In genomic region chr3:89315195-89315929, GRCm38 (mm10) we compare ENCODE assay signal across 8 mouse cellular contexts. TPM values are rescaled to one million over a fixed set of nuclear protein-coding genes. Genes with fewer than 3 reads are reported as not detected.
DNase-seq lines count a peak whose midpoint lies in the region; ATAC-seq and TF ChIP-seq lines count a peak whose summit lies in the region.

No protein-coding gene starts in this region.

- peak; percentile 28 for ATAC-seq in heart, embryonic 15.5 days (replicated peaks; ENCODE audit: insufficient number of reproducible peaks, insufficient read depth, low FRiP score, low read depth)
- ATAC-seq in liver, postnatal 0 days = peak; percentile 38; the same call in 1 of the 2 replicates
- 0 out of 2 replicates have a peak, but pooled peaks have one; percentile 7 for ATAC-seq in neural tube, embryonic 13.5 days (ENCODE audit: low read depth)

- H3K4me1 ChIP-seq in ES-E14 (ENCODE audit: control insufficient read depth in 2 of 2, insufficient read depth in 2 of 2, low read length in 2 of 2, poor library complexity in 1 of 2) = peaks cover 0 to 22% of the 10 kb centered on the region in 2 experiments; a peak in 2 of 4 replicates
- peaks cover 7% of the 10 kb centered on the region for H3K4me1 ChIP-seq in bone marrow macrophage, adult 2 months (ENCODE audit: control insufficient read depth, insufficient read depth, low read length)
- no peaks in the 10 kb centered on the region for H3K4me1 ChIP-seq in embryonic fibroblast, embryonic 13.5 days (ENCODE audit: control insufficient read depth, insufficient read depth, low read length)
- H3K4me1 ChIP-seq in heart, embryonic 15.5 days (replicated peaks) = peaks cover 47% of the 10 kb centered on the region
- peaks cover 22% of the 10 kb centered on the region for H3K4me1 ChIP-seq in liver, postnatal 0 days (ENCODE audit: insufficient read depth)
- H3K4me1 ChIP-seq in neural tube, embryonic 13.5 days (replicated peaks) = peaks cover 57% of the 10 kb centered on the region

- peak; percentile 98 for TF ChIP-seq CTCF in bone marrow macrophage, adult 2 months (IDR thresholded peaks at IDR 0.05; ENCODE audit: low read depth, low read length)
- peak; percentile 93 for TF ChIP-seq CTCF in embryonic fibroblast, embryonic 13.5 days (IDR thresholded peaks at IDR 0.05; ENCODE audit: borderline replicate concordance, insufficient read depth, low read length)
- TF ChIP-seq CTCF in liver, postnatal 0 days (IDR thresholded peaks at IDR 0.05; ENCODE audit: low read depth) = peak; percentile 88

- TF ChIP-seq EP300 in liver, postnatal 0 days (IDR thresholded peaks at IDR 0.05; ENCODE audit: low read depth) = no peak

- WGBS in heart, embryonic 15.5 days = 10% methylated on average over 25 of the region's 26 CpGs
- WGBS in liver, postnatal 0 days (ENCODE audit: insufficient replicate concordance) = 7% methylated on average over 22 of the region's 26 CpGs
- 6% methylated on average over 21 of the region's 26 CpGs for WGBS in neural tube, embryonic 13.5 days

- H3K36me3 ChIP-seq in ES-E14 (ENCODE audit: control insufficient read depth, insufficient read depth, low read length, poor library complexity, severe bottlenecking) = no peaks in the 10 kb centered on the region
- no peaks in the 10 kb centered on the region for H3K36me3 ChIP-seq in heart, embryonic 15.5 days
- no peaks in the 10 kb centered on the region for H3K36me3 ChIP-seq in liver, postnatal 0 days (replicated peaks; ENCODE audit: insufficient read depth, low read length)
- H3K36me3 ChIP-seq in neural tube, embryonic 13.5 days = peaks cover 36% of the 10 kb centered on the region

- H3K27me3 ChIP-seq in heart, embryonic 15.5 days = peaks cover 39% of the 10 kb centered on the region
- H3K27me3 ChIP-seq in liver, postnatal 0 days (ENCODE audit: insufficient read depth, low read length) = peaks cover 44% of the 10 kb centered on the region
- peaks cover 22% of the 10 kb centered on the region for H3K27me3 ChIP-seq in neural tube, embryonic 13.5 days

- H3K4me3 ChIP-seq in ES-E14 (ENCODE audit: insufficient read depth in 1 of 2, low read depth in 1 of 2, low read length in 2 of 2, poor library complexity in 1 of 2, severe bottlenecking in 1 of 2) = peak overlapping the region; percentile 50 to 66
- H3K4me3 ChIP-seq in bone marrow macrophage, adult 2 months (ENCODE audit: insufficient read depth, low read length) = 0 out of 2 replicates have a peak overlapping the region, but pooled peaks have one; percentile 5
- H3K4me3 ChIP-seq in embryonic fibroblast, embryonic 13.5 days (ENCODE audit: insufficient read depth, low read length) = no peak overlapping the region
- H3K4me3 ChIP-seq in heart, embryonic 15.5 days = peak overlapping the region; percentile 42
- peak overlapping the region; percentile 25 for H3K4me3 ChIP-seq in liver, postnatal 0 days (ENCODE audit: low read depth, low read length)
- H3K4me3 ChIP-seq in neural tube, embryonic 13.5 days = peak overlapping the region; percentile 19

- H3K9ac ChIP-seq in ES-E14 (ENCODE audit: insufficient read depth, low read depth, low read length, poor library complexity, severe bottlenecking) = peak overlapping the region; percentile 49; the same call in 1 of the 2 replicates
- peak overlapping the region; percentile 39; the same call in 1 of the 2 replicates for H3K9ac ChIP-seq in heart, embryonic 15.5 days
- H3K9ac ChIP-seq in liver, postnatal 0 days (replicated peaks) = no peak overlapping the region
- H3K9ac ChIP-seq in neural tube, embryonic 13.5 days = peak overlapping the region; percentile 56; the same call in 1 of the 2 replicates

- no peak for DNase-seq in ES-E14 (ENCODE audit: low read depth, low spot score)
- DNase-seq in kidney, postnatal 14 days = peak; percentile 90
- peak; percentile 85 for DNase-seq in liver, postnatal 0 days
- peak; percentile 66 for DNase-seq in thymus, postnatal 25 days

- in situ Hi-C loops in ES-E14 (cut with MboI; ENCODE audit: low sequenced_read_pairs in 2 of 2, unreplicated experiment in 2 of 2) = no loop called here

- H3K4me2 ChIP-seq in heart, embryonic 15.5 days = peak overlapping the region; percentile 73
- peak overlapping the region; percentile 64 for H3K4me2 ChIP-seq in liver, postnatal 0 days (ENCODE audit: low read depth, low read length)
- peak overlapping the region; percentile 51 for H3K4me2 ChIP-seq in neural tube, embryonic 13.5 days

- no peak for TF ChIP-seq POLR2A in bone marrow macrophage, adult 2 months (IDR thresholded peaks at IDR 0.05; ENCODE audit: borderline replicate concordance, low read depth, low read length)
- TF ChIP-seq POLR2A in embryonic fibroblast, embryonic 13.5 days (IDR thresholded peaks at IDR 0.05; ENCODE audit: low read depth, low read length) = peak; percentile 24; the same call in 1 of the 2 replicates

- 0 out of 2 replicates have a peak overlapping the region, but pooled peaks have one; percentile 7 for H3K27ac ChIP-seq in ES-E14 (ENCODE audit: insufficient read depth, low read depth, low read length, poor library complexity, severe bottlenecking)
- no peak overlapping the region for H3K27ac ChIP-seq in bone marrow macrophage, adult 2 months (ENCODE audit: insufficient read depth, low read depth, low read length)
- H3K27ac ChIP-seq in embryonic fibroblast, embryonic 13.5 days (ENCODE audit: insufficient read depth, low read length) = no peak overlapping the region
- H3K27ac ChIP-seq in heart, embryonic 15.5 days = no peak overlapping the region
- no peak overlapping the region for H3K27ac ChIP-seq in liver, postnatal 0 days (ENCODE audit: low read depth)
- no peak overlapping the region for H3K27ac ChIP-seq in neural tube, embryonic 13.5 days (replicated peaks)

- H3K9me3 ChIP-seq in ES-E14 (ENCODE audit: control insufficient read depth, insufficient read depth, low read depth, low read length) = no peaks in the 10 kb centered on the region
- no peaks in the 10 kb centered on the region for H3K9me3 ChIP-seq in heart, embryonic 15.5 days (replicated peaks)
- no peaks in the 10 kb centered on the region for H3K9me3 ChIP-seq in liver, postnatal 0 days (ENCODE audit: low read length)
- H3K9me3 ChIP-seq in neural tube, embryonic 13.5 days = no peaks in the 10 kb centered on the region

TF ChIP-seq in ES-E14, 5 proteins besides CTCF, POLR2A, EP300 and RAD21:
- TF ChIP-seq HCFC1 (IDR thresholded peaks at IDR 0.05; ENCODE audit: borderline replicate concordance, insufficient read depth, low read length) (0 out of 2 replicates have a peak, but pooled peaks have one; percentile 38), ZNF384 (IDR thresholded peaks at IDR 0.05; ENCODE audit: low read depth, low read length) (no peak), MAFK (IDR thresholded peaks at IDR 0.05; ENCODE audit: insufficient read depth, low read depth, low read length) (no peak), ZC3H11A (IDR thresholded peaks at IDR 0.05; ENCODE audit: borderline replicate concordance, low read depth, low read length) (no peak)

RNA-seq across cellular contexts. Expression of gene Efna3, which starts 7.4 kb away (rescaled TPM):
- total RNA-seq in ES-E14 (2012; rRNA removed) = 7.5 and 12.5 TPM in 2 replicates
- polyA plus RNA-seq in bone marrow macrophage, adult 2 months (2012; ENCODE audit: insufficient read depth, insufficient read length, missing spikeins) = not detected in 2 replicates
- polyA plus RNA-seq in embryonic fibroblast, embryonic 13.5 days (2011; ENCODE audit: insufficient read length, low read depth, missing spikeins) = 7.1 and 8.7 TPM in 2 replicates
- polyA plus RNA-seq in heart, embryonic 15.5 days (2015; fragmentation: Nextera tagmentation; extraction: Ambion mirVana) = 0.73 and 2.7 TPM in 2 replicates
- not detected in 2 replicates for polyA plus RNA-seq in liver, postnatal 0 days (2015; fragmentation: Nextera tagmentation; extraction: Ambion mirVana)
- 87.4 and 90.1 TPM in 2 replicates for polyA plus RNA-seq in neural tube, embryonic 13.5 days (2015; fragmentation: Nextera tagmentation; extraction: Ambion mirVana)

RNA-seq across cellular contexts. Expression of gene Efna4, which starts 22.5 kb away (rescaled TPM):
- 24.0 and 41.9 TPM in 2 replicates for total RNA-seq in ES-E14 (2012; rRNA removed)
- polyA plus RNA-seq in bone marrow macrophage, adult 2 months (2012; ENCODE audit: insufficient read depth, insufficient read length, missing spikeins) = not detected in 2 replicates
- 11.2 and 11.4 TPM in 2 replicates for polyA plus RNA-seq in embryonic fibroblast, embryonic 13.5 days (2011; ENCODE audit: insufficient read length, low read depth, missing spikeins)
- 6.0 and 8.1 TPM in 2 replicates for polyA plus RNA-seq in heart, embryonic 15.5 days (2015; fragmentation: Nextera tagmentation; extraction: Ambion mirVana)
- 0.36 and 0.56 TPM in 2 replicates for polyA plus RNA-seq in liver, postnatal 0 days (2015; fragmentation: Nextera tagmentation; extraction: Ambion mirVana)
- polyA plus RNA-seq in neural tube, embryonic 13.5 days (2015; fragmentation: Nextera tagmentation; extraction: Ambion mirVana) = 8.5 and 10.7 TPM in 2 replicates

RNA-seq across cellular contexts. Expression of gene Efna1, which starts 34.4 kb away (rescaled TPM):
- 2.1 and 9.5 TPM in 2 replicates for total RNA-seq in ES-E14 (2012; rRNA removed)
- 0.96 TPM in 1 of 2 replicates, not detected in the other for polyA plus RNA-seq in bone marrow macrophage, adult 2 months (2012; ENCODE audit: insufficient read depth, insufficient read length, missing spikeins)
- polyA plus RNA-seq in embryonic fibroblast, embryonic 13.5 days (2011; ENCODE audit: insufficient read length, low read depth, missing spikeins) = 4.1 and 7.1 TPM in 2 replicates
- 35.0 and 39.9 TPM in 2 replicates for polyA plus RNA-seq in heart, embryonic 15.5 days (2015; fragmentation: Nextera tagmentation; extraction: Ambion mirVana)
- 22.1 and 27.8 TPM in 2 replicates for polyA plus RNA-seq in liver, postnatal 0 days (2015; fragmentation: Nextera tagmentation; extraction: Ambion mirVana)
- 12.5 and 14.5 TPM in 2 replicates for polyA plus RNA-seq in neural tube, embryonic 13.5 days (2015; fragmentation: Nextera tagmentation; extraction: Ambion mirVana)

RNA-seq across cellular contexts. Expression of gene Adam15, which starts 34.4 kb away (rescaled TPM):
- 56.3 and 59.1 TPM in 2 replicates for total RNA-seq in ES-E14 (2012; rRNA removed)
- polyA plus RNA-seq in bone marrow macrophage, adult 2 months (2012; ENCODE audit: insufficient read depth, insufficient read length, missing spikeins) = 315 and 328 TPM in 2 replicates
- 112 and 136 TPM in 2 replicates for polyA plus RNA-seq in embryonic fibroblast, embryonic 13.5 days (2011; ENCODE audit: insufficient read length, low read depth, missing spikeins)
- polyA plus RNA-seq in heart, embryonic 15.5 days (2015; fragmentation: Nextera tagmentation; extraction: Ambion mirVana) = 59.8 and 71.2 TPM in 2 replicates
- polyA plus RNA-seq in liver, postnatal 0 days (2015; fragmentation: Nextera tagmentation; extraction: Ambion mirVana) = 9.1 and 9.2 TPM in 2 replicates
- 48.8 and 54.0 TPM in 2 replicates for polyA plus RNA-seq in neural tube, embryonic 13.5 days (2015; fragmentation: Nextera tagmentation; extraction: Ambion mirVana)

RNA-seq across cellular contexts. Expression of gene Slc50a1, which starts 45.0 kb away (rescaled TPM):
- 17.0 and 27.0 TPM in 2 replicates for total RNA-seq in ES-E14 (2012; rRNA removed)
- 42.7 and 55.2 TPM in 2 replicates for polyA plus RNA-seq in bone marrow macrophage, adult 2 months (2012; ENCODE audit: insufficient read depth, insufficient read length, missing spikeins)
- polyA plus RNA-seq in embryonic fibroblast, embryonic 13.5 days (2011; ENCODE audit: insufficient read length, low read depth, missing spikeins) = 91.5 and 103 TPM in 2 replicates
- 44.5 and 49.5 TPM in 2 replicates for polyA plus RNA-seq in heart, embryonic 15.5 days (2015; fragmentation: Nextera tagmentation; extraction: Ambion mirVana)
- 18.3 and 19.6 TPM in 2 replicates for polyA plus RNA-seq in liver, postnatal 0 days (2015; fragmentation: Nextera tagmentation; extraction: Ambion mirVana)
- polyA plus RNA-seq in neural tube, embryonic 13.5 days (2015; fragmentation: Nextera tagmentation; extraction: Ambion mirVana) = 44.0 and 45.5 TPM in 2 replicates
